Mouse (Mus musculus): ENCODE results near the gene Cldn11. TPM values are rescaled to one million over a fixed set of nuclear protein-coding genes. Genes with fewer than 3 reads are reported as not detected.

Gene Cldn11
- polyA plus RNA-seq, 1 experiment from 2014 or later, result 3.6 TPM

DNA sequence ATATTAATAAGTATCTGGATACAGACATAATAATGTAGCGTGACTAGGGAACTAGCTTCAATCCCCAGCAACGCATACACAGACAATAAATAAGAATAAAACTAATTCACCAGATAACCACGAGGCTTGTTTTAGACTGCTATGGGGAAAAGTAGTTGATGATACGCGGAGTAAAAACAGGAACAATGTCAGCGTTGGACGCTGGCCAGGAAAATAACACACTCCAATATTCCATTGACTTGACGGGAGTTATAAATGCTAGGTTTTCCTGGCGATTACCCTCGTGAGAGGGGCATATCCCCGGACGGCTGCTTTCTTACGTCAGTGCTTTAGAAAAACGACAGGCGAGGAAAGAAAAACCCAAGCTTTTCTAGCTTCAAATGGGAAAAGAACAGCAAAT lies 8.1 kb downstream of the Cldn11 start:
- no peaks in the 10 kb centered on the region for H3K9me3 ChIP-seq (ENCODE audit: low read depth, low read length)
- H3K27ac ChIP-seq (ENCODE audit: low read depth), result no peak overlapping the region
- no peak overlapping the region for H3K9ac ChIP-seq
- no peak overlapping the region for H3K4me3 ChIP-seq (ENCODE audit: low read depth, low read length)
- no peaks in the 10 kb centered on the region for H3K4me1 ChIP-seq (ENCODE audit: insufficient read depth)
- peak; percentile 55 for DNase-seq
- 58% methylated on average over 15 of the region's 15 CpGs for WGBS
- no peaks in the 10 kb centered on the region for H3K36me3 ChIP-seq (ENCODE audit: insufficient read depth)
- H3K4me2 ChIP-seq, result no peak overlapping the region
- no peak for ATAC-seq (ENCODE audit: insufficient read depth)
- H3K27me3 ChIP-seq (ENCODE audit: insufficient read depth, low read length), result no peaks in the 10 kb centered on the region
- TF ChIP-seq CTCF (IDR thresholded peaks at IDR 0.05; ENCODE audit: low read depth), result no peak

- Histone ChIP-seq H3K36me3 (ENCODE audit: insufficient read depth) (no peaks in the 10 kb centered on the region), H3K4me2 (no peak overlapping the region), H3K27ac (ENCODE audit: low read depth) (no peak overlapping the region), H3K9me3 (ENCODE audit: low read depth, low read length) (no peaks in the 10 kb centered on the region), H3K4me3 (ENCODE audit: low read depth, low read length) (no peak overlapping the region), H3K27me3 (ENCODE audit: insufficient read depth, low read length) (no peaks in the 10 kb centered on the region), H3K9ac (no peak overlapping the region), H3K4me1 (ENCODE audit: insufficient read depth) (no peaks in the 10 kb centered on the region)
- WGBS, result 68% methylated on average over 10 of the region's 10 CpGs
- ATAC-seq (ENCODE audit: insufficient read depth), result no peak
- no peak for DNase-seq
- TF ChIP-seq CTCF (IDR thresholded peaks at IDR 0.05; ENCODE audit: low read depth), result no peak
These were observed 10.3 kb downstream of the Cldn11 start for GRCm38 (mm10) chr3:31160046-31160445.

- TF ChIP-seq CTCF (IDR thresholded peaks at IDR 0.05; ENCODE audit: low read depth), result no peak
- WGBS, result 53% methylated on average over 6 of the region's 6 CpGs
These were observed 11.6 kb downstream of the Cldn11 start for GRCm38 (mm10) chr3:31161336-31161735.

DNA sequence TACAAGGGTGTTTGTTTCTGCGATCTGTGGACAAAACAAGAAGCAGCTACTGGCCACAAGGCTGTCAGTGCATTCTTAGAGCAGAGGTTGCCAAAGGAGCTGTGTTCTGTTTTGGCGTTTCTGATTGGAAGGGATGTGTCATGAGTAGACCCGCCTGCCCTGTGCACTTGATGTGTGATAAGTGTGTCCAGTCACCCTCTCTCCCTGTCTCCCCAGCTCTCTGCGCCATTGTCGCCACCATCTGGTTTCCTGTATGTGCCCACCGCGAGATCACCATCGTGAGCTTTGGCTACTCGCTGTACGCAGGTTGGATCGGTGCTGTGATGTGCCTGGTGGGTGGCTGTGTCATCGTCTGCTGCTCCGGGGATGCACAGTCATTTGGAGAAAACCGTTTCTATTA lies 13.1 kb downstream of the Cldn11 start:
- Histone ChIP-seq H3K4me1 (ENCODE audit: insufficient read depth) (no peaks in the 10 kb centered on the region), H3K27ac (ENCODE audit: low read depth) (no peak overlapping the region), H3K4me2 (no peak overlapping the region), H3K36me3 (ENCODE audit: insufficient read depth) (no peaks in the 10 kb centered on the region), H3K27me3 (ENCODE audit: insufficient read depth, low read length) (no peaks in the 10 kb centered on the region), H3K9me3 (ENCODE audit: low read depth, low read length) (no peaks in the 10 kb centered on the region), H3K4me3 (ENCODE audit: low read depth, low read length) (no peak overlapping the region), H3K9ac (no peak overlapping the region)
- DNase-seq, result no peak
- TF ChIP-seq CTCF (IDR thresholded peaks at IDR 0.05; ENCODE audit: low read depth), result no peak
- no peak for ATAC-seq (ENCODE audit: insufficient read depth)
- 86% methylated on average over 14 of the region's 14 CpGs for WGBS

More at GRCm38 (mm10) chr3:31161336-31161735, 11.6 kb downstream of the Cldn11 start:
- Histone ChIP-seq H3K4me2 (no peak overlapping the region), H3K9ac (no peak overlapping the region), H3K9me3 (ENCODE audit: low read depth, low read length) (no peaks in the 10 kb centered on the region), H3K27ac (ENCODE audit: low read depth) (no peak overlapping the region), H3K36me3 (ENCODE audit: insufficient read depth) (no peaks in the 10 kb centered on the region), H3K27me3 (ENCODE audit: insufficient read depth, low read length) (no peaks in the 10 kb centered on the region), H3K4me3 (ENCODE audit: low read depth, low read length) (no peak overlapping the region), H3K4me1 (ENCODE audit: insufficient read depth) (no peaks in the 10 kb centered on the region)
- no peak for DNase-seq
- ATAC-seq (ENCODE audit: insufficient read depth), result no peak

GRCm38 (mm10) chr3:31165803-31166202 lies 16.1 kb downstream of the Cldn11 start:
- Histone ChIP-seq H3K27me3 (ENCODE audit: insufficient read depth, low read length) (no peaks in the 10 kb centered on the region), H3K36me3 (ENCODE audit: insufficient read depth) (no peaks in the 10 kb centered on the region), H3K4me2 (no peak overlapping the region), H3K4me3 (ENCODE audit: low read depth, low read length) (no peak overlapping the region), H3K9ac (no peak overlapping the region), H3K27ac (ENCODE audit: low read depth) (no peak overlapping the region), H3K9me3 (ENCODE audit: low read depth, low read length) (no peaks in the 10 kb centered on the region), H3K4me1 (ENCODE audit: insufficient read depth) (no peaks in the 10 kb centered on the region)
- 67% methylated on average over 3 of the region's 3 CpGs for whole genome bisulfite sequencing
- no peak for TF ChIP-seq CTCF (IDR thresholded peaks at IDR 0.05; ENCODE audit: low read depth)
- no peak for ATAC-seq (ENCODE audit: insufficient read depth)
- no peak for DNase-seq

GRCm38 (mm10) chr3:31166365-31166871 lies 16.7 kb downstream of the Cldn11 start:
- DNase-seq (peak; percentile 54), ATAC-seq (ENCODE audit: insufficient read depth) (peak; percentile 87)
- H3K4me1 ChIP-seq (ENCODE audit: insufficient read depth), result no peaks in the 10 kb centered on the region
- H3K27ac ChIP-seq (ENCODE audit: low read depth), result peak overlapping the region; percentile 50; the same call in 1 of the 2 replicates
- no peak for TF ChIP-seq CTCF (IDR thresholded peaks at IDR 0.05; ENCODE audit: low read depth)
- H3K9ac ChIP-seq, result no peak overlapping the region
- no peak overlapping the region for H3K4me2 ChIP-seq
- WGBS, result 43% methylated on average over 12 of the region's 12 CpGs
- H3K27me3 ChIP-seq (ENCODE audit: insufficient read depth, low read length), result no peaks in the 10 kb centered on the region
- no peaks in the 10 kb centered on the region for H3K9me3 ChIP-seq (ENCODE audit: low read depth, low read length)
- no peaks in the 10 kb centered on the region for H3K36me3 ChIP-seq (ENCODE audit: insufficient read depth)
- H3K4me3 ChIP-seq (ENCODE audit: low read depth, low read length), result no peak overlapping the region

GRCm38 (mm10) chr3:31190342-31190741 lies 40.6 kb downstream of the Cldn11 start:
- no peak overlapping the region for H3K4me2 ChIP-seq
- 78% methylated on average over 7 of the region's 7 CpGs for WGBS
- no peak overlapping the region for H3K27ac ChIP-seq (ENCODE audit: low read depth)
- no peak overlapping the region for H3K4me3 ChIP-seq (ENCODE audit: low read depth, low read length)
- no peak for TF ChIP-seq CTCF (IDR thresholded peaks at IDR 0.05; ENCODE audit: low read depth)
- no peaks in the 10 kb centered on the region for H3K36me3 ChIP-seq (ENCODE audit: insufficient read depth)
- ATAC-seq (ENCODE audit: insufficient read depth) (no peak; the same call in 1 of the 2 replicates), DNase-seq (no peak)
- no peaks in the 10 kb centered on the region for H3K27me3 ChIP-seq (ENCODE audit: insufficient read depth, low read length)
- H3K4me1 ChIP-seq (ENCODE audit: insufficient read depth), result no peaks in the 10 kb centered on the region
- H3K9me3 ChIP-seq (ENCODE audit: low read depth, low read length), result no peaks in the 10 kb centered on the region
- no peak overlapping the region for H3K9ac ChIP-seq
